Mouse (Mus musculus) hindbrain, postnatal 0 days (tissue): Measurements from ENCODE around the gene Ptprd. TPM values are rescaled to one million over a fixed set of nuclear protein-coding genes. Genes with fewer than 3 reads are reported as not detected.

Experiments
- ATAC-seq: fragments of 200-750 bp; cut with Nextera tagmentation; 2 replicates; pipeline ENCODE4 v1.8.0; 2017; ENCODE audit warnings: mild to moderate bottlenecking, moderate TSS enrichment, moderate library complexity
- DNase-seq: peaks from one replicate; pipeline ENCODE4 v3.0.0-alpha.2; 2015; ENCODE audit warnings: low spot score
- H3K27ac ChIP-seq: fragments of 300-500 bp; sonication (generic); 2 replicates; pipeline ENCODE4 v1.5.1; 2014; ENCODE audit warnings: mild to moderate bottlenecking
- H3K27me3 ChIP-seq: fragments of 300-500 bp; sonication (generic); 2 replicates; pipeline ENCODE4 v1.6.1; 2014; ENCODE audit warnings: low read length, mixed read lengths; ENCODE audit not compliant: insufficient read depth
- H3K36me3 ChIP-seq: fragments of 300-500 bp; sonication (generic); 2 replicates; pipeline ENCODE4 v1.6.1; 2014; ENCODE audit warnings: low read length, mixed read lengths; ENCODE audit not compliant: insufficient read depth
- H3K4me1 ChIP-seq: fragments of 300-500 bp; sonication (generic); 2 replicates; pipeline ENCODE4 v1.6.1; 2014; ENCODE audit warnings: antibody characterized with exemption, low read length, mixed read lengths; ENCODE audit not compliant: insufficient read depth
- H3K4me2 ChIP-seq: fragments of 300-500 bp; sonication (generic); 2 replicates; pipeline ENCODE4 v1.6.1; 2014; ENCODE audit warnings: low read depth, mild to moderate bottlenecking, low read length, moderate library complexity, mixed read lengths
- H3K4me3 ChIP-seq: fragments of 300-500 bp; sonication (generic); 2 replicates; pipeline ENCODE4 v1.5.1; 2014; ENCODE audit warnings: low read length
- H3K9ac ChIP-seq: fragments of 300-500 bp; sonication (generic); replicated peaks from 2 replicates; pipeline ENCODE4 v1.6.1; 2014; ENCODE audit warnings: mild to moderate bottlenecking, low read length, moderate library complexity, mixed read lengths
- H3K9me3 ChIP-seq: fragments of 300-500 bp; sonication (generic); 2 replicates; pipeline ENCODE4 v1.6.1; 2016; ENCODE audit warnings: low read length, mixed read lengths
- CTCF ChIP-seq: IDR thresholded peaks from 2 replicates; pipeline ENCODE4 v1.5.1; 2016; ENCODE audit warnings: antibody characterized with exemption, control low read depth, low read depth
- WGBS: fragments of 180-500 bp; shearing (Covaris S2); extraction: QIAGEN DNeasy Blood & Tissue Kit; methylation state at CpG from one replicate; pipeline ENCODE4 v1.1.7; 2014; 5-methylcytosine and 5-hydroxymethylcytosine counted together
- polyA plus RNA-seq: library from polyadenylated mRNA; unstranded; fragments of >200 nt; fragmentation: Nextera tagmentation; extraction: Ambion mirVana; gene quantifications from 2 replicates; pipeline ENCODE4 v1.2.1, GENCODE M21; 2015
- total RNA-seq: library from RNA; depleted of rRNA; stranded (reverse); fragments of >200 nt; gene quantifications from 2 replicates; pipeline ENCODE4 v1.2.3, GENCODE M21; 2014; rRNA removed

Gene Ptprd
- total RNA-seq = 95.6 and 96.0 TPM in 2 replicates
- polyA plus RNA-seq = 49.9 and 56.3 TPM in 2 replicates

DNA sequence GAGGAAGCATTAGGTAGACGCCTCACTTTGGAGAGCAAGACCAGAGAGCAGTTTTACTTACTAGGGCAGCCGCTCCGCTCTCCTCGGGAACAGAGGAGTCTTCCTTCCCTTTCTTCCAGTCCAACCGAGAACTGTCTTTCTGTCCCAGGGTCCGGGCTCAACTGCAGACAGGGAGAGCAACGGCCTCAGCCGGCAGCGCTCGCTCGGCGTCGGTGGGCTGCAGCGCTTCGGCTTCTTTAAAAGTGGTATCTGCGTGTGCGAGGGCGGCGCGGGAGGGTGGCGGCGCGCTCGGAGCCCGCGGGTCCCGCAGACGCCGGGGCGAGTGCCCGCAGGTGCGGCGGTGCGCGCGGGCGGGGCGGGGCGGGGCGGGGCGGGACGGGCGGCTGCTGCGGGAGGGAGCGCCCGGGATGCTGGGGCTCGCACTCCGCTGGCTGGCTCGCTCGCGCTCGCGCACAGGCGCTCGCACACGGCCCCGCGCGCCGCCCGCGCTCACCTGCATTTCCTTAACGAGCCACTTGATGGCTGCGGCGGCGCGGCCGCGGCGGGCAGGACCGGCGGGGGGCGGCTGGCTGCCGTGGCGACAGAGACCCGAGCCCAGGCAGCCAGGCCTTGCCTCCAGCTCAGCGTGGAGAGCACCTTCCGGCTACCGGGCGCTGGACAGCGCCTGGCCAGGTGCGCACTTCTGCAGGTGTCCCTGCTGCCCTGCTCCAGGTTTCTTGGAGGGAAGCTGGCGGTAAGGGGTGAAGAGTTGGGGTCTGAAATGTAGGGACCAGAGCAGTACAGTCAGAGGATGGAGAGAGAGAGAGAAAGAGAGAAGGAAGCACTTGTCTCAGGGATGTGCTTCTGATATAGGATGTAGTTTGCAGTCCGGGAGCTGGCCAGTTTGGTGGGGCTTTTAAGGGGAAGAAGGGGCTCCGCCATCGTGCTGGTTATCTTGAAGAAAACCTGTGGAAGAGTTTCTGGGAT lies at the start of gene Ptprd:
Ptprd (minus strand) TSS at position 433 of the 966 bp plus-strand sequence.
- H3K4me1 ChIP-seq = no peaks in the 10 kb centered on the region
- peak within 1 kb of the TSS; percentile 71 for H3K27ac ChIP-seq
- H3K9ac ChIP-seq = peak within 1 kb of the TSS; percentile 57
- under 1% methylated on average over 69 of the region's 86 CpGs for WGBS
- no peak for TF ChIP-seq CTCF
- H3K36me3 ChIP-seq = no peaks in the 10 kb centered on the region
- no peaks in the 10 kb centered on the region for H3K27me3 ChIP-seq
- DNase-seq (peak; percentile 90), ATAC-seq (peak; percentile 93)
- H3K9me3 ChIP-seq = no peaks in the 10 kb centered on the region
- peak within 1 kb of the TSS; percentile 58 for H3K4me3 ChIP-seq
- H3K4me2 ChIP-seq = peak within 1 kb of the TSS; percentile 76

DNA sequence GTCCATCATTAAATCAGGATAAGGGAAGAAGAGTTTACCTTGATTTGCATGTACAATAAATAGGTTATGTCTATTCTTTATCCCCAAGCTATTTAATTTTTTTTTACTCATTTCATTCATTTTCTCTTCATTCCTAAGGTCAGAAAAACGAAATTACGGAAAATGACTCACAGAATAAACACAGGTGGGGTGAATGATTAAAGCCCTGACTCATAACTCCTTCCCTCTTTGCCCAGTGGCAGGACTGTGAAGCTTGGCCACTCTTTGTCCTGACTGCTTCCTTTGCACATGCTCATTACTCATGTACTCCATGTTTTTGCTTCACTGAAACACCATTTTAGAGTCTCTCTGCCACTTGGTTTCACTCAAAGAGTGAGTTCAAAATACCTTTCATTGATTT lies 24.1 kb upstream of the Ptprd start:
- no peaks in the 10 kb centered on the region for H3K27me3 ChIP-seq
- no peaks in the 10 kb centered on the region for H3K4me1 ChIP-seq
- no peak for TF ChIP-seq CTCF
- no peak overlapping the region for H3K27ac ChIP-seq
- H3K4me2 ChIP-seq = no peak overlapping the region
- H3K36me3 ChIP-seq = no peaks in the 10 kb centered on the region
- H3K9ac ChIP-seq = no peak overlapping the region
- DNase-seq = no peak
- no peaks in the 10 kb centered on the region for H3K9me3 ChIP-seq
- no peak overlapping the region for H3K4me3 ChIP-seq
- no peak for ATAC-seq
- 86% methylated on average over 2 of the region's 2 CpGs for WGBS

DNA sequence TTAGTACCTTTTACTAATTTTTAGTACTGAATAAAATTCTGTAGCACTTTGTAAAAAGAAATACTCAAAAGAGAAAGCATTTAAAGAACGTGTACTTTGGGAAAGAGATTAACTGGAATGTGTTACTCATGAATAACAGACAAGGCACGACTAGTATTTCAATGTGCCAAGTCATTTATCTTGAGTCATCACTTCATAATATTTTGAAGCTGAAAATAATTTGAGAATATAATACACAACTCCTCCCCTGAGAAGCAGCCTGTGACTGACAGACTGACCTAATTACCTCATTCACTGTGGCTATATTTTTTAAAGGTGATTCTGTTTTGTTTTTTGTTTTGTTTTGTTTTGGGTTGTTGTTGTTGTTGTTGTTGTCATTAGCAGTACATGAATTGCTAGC lies 23.6 kb upstream of the Ptprd start:
- no peak overlapping the region for H3K27ac ChIP-seq
- ATAC-seq = no peak
- WGBS = 66% methylated on average over 2 of the region's 2 CpGs

DNA sequence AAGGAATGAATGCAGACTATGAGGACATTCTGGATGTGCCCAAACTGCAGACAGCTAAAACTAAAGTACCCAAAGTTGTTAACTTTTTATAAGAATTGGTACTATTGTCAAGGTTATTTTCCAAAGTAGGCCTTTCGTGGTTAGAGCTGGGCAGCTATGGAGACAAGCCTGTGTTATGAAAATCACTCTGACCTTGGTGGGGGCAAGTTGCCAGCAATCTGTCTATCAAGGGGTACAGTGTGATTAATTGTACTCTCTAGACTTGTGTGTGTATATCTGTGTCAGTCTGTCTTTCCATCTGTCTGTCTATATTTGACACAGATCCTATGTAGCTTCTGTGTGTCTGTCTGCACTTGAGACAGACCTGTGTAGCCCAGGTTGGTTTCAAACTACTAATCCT lies 22.9 kb upstream of the Ptprd start:
- 58% methylated on average over 1 of the region's 1 CpGs for WGBS
- H3K9ac ChIP-seq = no peak overlapping the region
- H3K27ac ChIP-seq = no peak overlapping the region
- H3K4me2 ChIP-seq = no peak overlapping the region
- TF ChIP-seq CTCF = no peak
- no peaks in the 10 kb centered on the region for H3K36me3 ChIP-seq
- H3K4me1 ChIP-seq = no peaks in the 10 kb centered on the region
- no peak for DNase-seq
- H3K4me3 ChIP-seq = no peak overlapping the region
- no peak for ATAC-seq
- no peaks in the 10 kb centered on the region for H3K9me3 ChIP-seq
- no peaks in the 10 kb centered on the region for H3K27me3 ChIP-seq

More for the DNA sequence above, 23.6 kb upstream of the Ptprd start:
- H3K27me3 ChIP-seq = no peaks in the 10 kb centered on the region
- no peak overlapping the region for H3K9ac ChIP-seq
- no peaks in the 10 kb centered on the region for H3K36me3 ChIP-seq
- H3K4me3 ChIP-seq = no peak overlapping the region
- DNase-seq = no peak
- no peaks in the 10 kb centered on the region for H3K4me1 ChIP-seq
- TF ChIP-seq CTCF = no peak
- H3K9me3 ChIP-seq = no peaks in the 10 kb centered on the region
- H3K4me2 ChIP-seq = no peak overlapping the region

DNA sequence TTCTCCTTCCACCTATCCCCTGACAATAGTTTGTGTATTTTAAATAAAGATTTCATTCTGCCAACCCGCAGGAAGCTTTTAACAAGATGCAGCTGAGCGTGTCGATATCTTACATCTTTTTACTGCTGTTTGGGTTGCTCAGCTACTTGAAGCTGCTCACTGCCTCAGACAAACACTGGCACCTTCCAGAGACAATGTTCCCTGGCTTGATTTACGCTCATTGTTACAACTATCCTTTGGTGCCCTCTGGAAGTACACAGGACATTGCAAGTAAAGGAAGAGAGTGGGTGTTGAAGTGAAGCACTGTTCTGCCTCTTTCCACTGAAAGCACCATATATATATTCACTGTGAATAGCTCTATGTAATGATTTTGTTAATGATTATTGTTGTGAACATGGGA lies 2.2 kb upstream of the Ptprd start:
- H3K9ac ChIP-seq = no peak overlapping the region
- H3K27me3 ChIP-seq = no peaks in the 10 kb centered on the region
- H3K4me3 ChIP-seq = no peak overlapping the region
- ATAC-seq (no peak), DNase-seq (peak; percentile 36)
- H3K4me1 ChIP-seq = no peaks in the 10 kb centered on the region
- H3K4me2 ChIP-seq = peak overlapping the region; percentile 76
- no peaks in the 10 kb centered on the region; the same call in 1 of the 2 replicates for H3K9me3 ChIP-seq
- no peak overlapping the region for H3K27ac ChIP-seq
- no peaks in the 10 kb centered on the region for H3K36me3 ChIP-seq
- 40% methylated on average over 4 of the region's 4 CpGs for WGBS
- 0 out of 2 replicates have a peak, but pooled peaks have one; percentile 3 for TF ChIP-seq CTCF

DNA sequence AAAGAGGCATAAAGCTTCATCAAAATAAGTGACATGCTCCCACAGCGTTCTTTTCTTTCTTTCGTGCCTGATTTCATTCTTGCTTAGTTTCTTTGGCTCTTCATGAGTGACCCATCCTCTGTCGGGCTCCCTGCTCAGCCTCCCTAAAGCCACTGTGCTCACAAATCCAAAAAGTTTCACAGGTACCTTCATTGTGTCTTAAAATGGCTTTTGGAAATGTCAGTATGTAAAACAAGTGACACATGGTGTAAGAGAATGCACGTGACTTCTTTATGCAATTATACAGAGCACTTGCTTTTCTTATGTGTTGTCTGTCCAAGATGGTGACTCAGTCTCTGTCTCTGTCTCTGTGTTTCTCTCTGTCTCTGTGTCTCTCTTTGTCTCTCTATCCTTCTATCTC lies 1.2 kb upstream of the Ptprd start:
- Histone ChIP-seq H3K4me2 (peak overlapping the region; percentile 76), H3K27me3 (no peaks in the 10 kb centered on the region), H3K9me3 (no peaks in the 10 kb centered on the region), H3K4me1 (no peaks in the 10 kb centered on the region), H3K36me3 (no peaks in the 10 kb centered on the region), H3K4me3 (peak overlapping the region; percentile 58), H3K27ac (no peak overlapping the region), H3K9ac (peak overlapping the region; percentile 57; the same call in 1 of the 2 replicates)
- ATAC-seq (no peak), DNase-seq (no peak)
- 44% methylated on average over 4 of the region's 4 CpGs for WGBS
- no peak for TF ChIP-seq CTCF
